Mouse (Mus musculus) embryonic facial prominence, embryonic 11.5 days (tissue): Measurements from ENCODE around the gene Tnfsf12. TPM values are rescaled to one million over a fixed set of nuclear protein-coding genes. Genes with fewer than 3 reads are reported as not detected.
A peak's percentile ranks its signal among the peaks of the same experiment; 100 is the strongest.

Experiments used
- ATAC-seq: fragments of 200-750 bp; cut with Nextera tagmentation; replicated peaks from 2 replicates; pipeline ENCODE4 v1.8.0; 2017; ENCODE audit warnings: low read depth; ENCODE audit not compliant: insufficient number of reproducible peaks, low FRiP score, low TSS enrichment
- DNase-seq: peaks from one replicate; pipeline ENCODE4 v3.0.0-alpha.2; 2015; ENCODE audit warnings: low spot score
- H3K27ac ChIP-seq: fragments of 300-500 bp; sonication (generic); replicated peaks from 2 replicates; pipeline ENCODE4 v1.5.1; 2014; ENCODE audit warnings: mild to moderate bottlenecking, low read depth, low read length, control low read depth
- H3K27me3 ChIP-seq: fragments of 300-500 bp; sonication (generic); 2 replicates; pipeline ENCODE4 v1.6.1; 2014; ENCODE audit warnings: mild to moderate bottlenecking, low read length, moderate library complexity, mixed read lengths; ENCODE audit not compliant: control insufficient read depth, insufficient read depth
- H3K36me3 ChIP-seq: fragments of 300-500 bp; sonication (generic); replicated peaks from 2 replicates; pipeline ENCODE4 v1.6.1; 2014; ENCODE audit warnings: low read depth, mild to moderate bottlenecking, low read length, moderate library complexity, mixed read lengths; ENCODE audit not compliant: control insufficient read depth, insufficient read depth
- H3K4me1 ChIP-seq: fragments of 300-500 bp; sonication (generic); 2 replicates; pipeline ENCODE4 v1.6.1; 2014; ENCODE audit warnings: low read length, mixed read lengths; ENCODE audit not compliant: control insufficient read depth, insufficient read depth
- H3K4me2 ChIP-seq: fragments of 300-500 bp; sonication (generic); 2 replicates; pipeline ENCODE4 v1.6.1; 2014; ENCODE audit warnings: low read depth, mild to moderate bottlenecking, control low read depth, low read length, moderate library complexity
- H3K4me3 ChIP-seq: fragments of 300-500 bp; sonication (generic); 2 replicates; pipeline ENCODE4 v1.5.1; 2014; ENCODE audit warnings: low read depth, low read length, control low read depth
- H3K9ac ChIP-seq: fragments of 300-500 bp; sonication (generic); replicated peaks from 2 replicates; pipeline ENCODE4 v1.6.1; 2014; ENCODE audit warnings: mild to moderate bottlenecking, control low read depth, low read length
- H3K9me3 ChIP-seq: fragments of 300-500 bp; sonication (generic); replicated peaks from 2 replicates; pipeline ENCODE4 v1.6.1; 2016; ENCODE audit warnings: mild to moderate bottlenecking, low read length, inconsistent platforms, mixed read lengths; ENCODE audit not compliant: control insufficient read depth
- WGBS: fragments of 180-500 bp; shearing (Covaris S2); extraction: QIAGEN DNeasy Blood & Tissue Kit; methylation state at CpG from one replicate; pipeline ENCODE4 v1.1.7; 2014; 5-methylcytosine and 5-hydroxymethylcytosine counted together
- polyA plus RNA-seq: library from polyadenylated mRNA; unstranded; fragments of >200 nt; fragmentation: Nextera tagmentation; extraction: Ambion mirVana; gene quantifications from 2 replicates; pipeline ENCODE4 v1.2.1, GENCODE M21; 2014

The Tnfsf12 gene
- polyA plus RNA-seq, 1 experiment from 2014 or later = 4.3 TPM

DNA sequence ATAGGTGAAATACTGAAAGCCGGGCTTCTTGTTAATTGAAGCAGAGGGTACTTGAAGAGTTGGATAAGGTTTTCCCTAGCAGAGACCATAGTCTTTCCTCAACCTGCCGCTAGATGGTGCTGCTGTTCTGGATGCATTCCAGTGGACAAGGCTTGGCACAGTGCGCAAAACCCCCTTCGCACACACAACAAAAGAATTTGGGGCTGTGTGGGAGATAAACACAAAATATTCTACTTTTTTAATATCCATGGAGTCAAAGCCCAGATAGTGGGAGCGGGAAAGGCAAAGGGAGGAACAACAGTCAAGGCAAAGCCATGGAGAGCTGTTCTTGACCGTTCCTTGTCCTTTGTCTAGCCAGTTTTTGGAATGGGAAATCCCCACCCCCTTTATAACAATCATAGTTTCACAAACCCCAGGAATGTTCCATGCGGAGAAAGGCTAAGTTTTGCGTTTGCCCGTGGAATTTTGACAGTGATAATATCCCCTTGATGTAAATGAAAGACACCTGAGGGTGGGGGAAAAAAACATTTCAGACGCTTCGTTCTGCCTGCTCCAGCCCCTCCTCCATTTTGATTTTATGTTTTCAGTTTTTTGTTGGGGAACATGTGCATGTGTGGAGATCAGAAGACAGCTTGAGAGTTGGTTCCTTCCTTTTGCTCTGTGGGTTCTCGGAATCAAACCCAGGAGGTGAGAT lies 12.7 kb downstream of the Tnfsf12 start:
- 21% methylated on average over 12 of the region's 12 CpGs for WGBS
- DNase-seq (peak; percentile 98), ATAC-seq (peak; percentile 45; the same call in 1 of the 2 replicates)
- Histone ChIP-seq H3K27ac (no peak overlapping the region), H3K9me3 (no peaks in the 10 kb centered on the region), H3K4me2 (no peak overlapping the region), H3K27me3 (no peaks in the 10 kb centered on the region), H3K36me3 (no peaks in the 10 kb centered on the region), H3K9ac (peak overlapping the region; percentile 10; the same call in 1 of the 2 replicates), H3K4me1 (no peaks in the 10 kb centered on the region; the same call in 1 of the 2 replicates), H3K4me3 (no peak overlapping the region)

- Histone ChIP-seq H3K4me1 (no peaks in the 10 kb centered on the region; the same call in 1 of the 2 replicates), H3K4me2 (peak overlapping the region; percentile 67), H3K27ac (peak overlapping the region; percentile 63), H3K27me3 (no peaks in the 10 kb centered on the region), H3K9me3 (no peaks in the 10 kb centered on the region), H3K4me3 (peak overlapping the region; percentile 75), H3K36me3 (no peaks in the 10 kb centered on the region), H3K9ac (peak overlapping the region; percentile 84)
- DNase-seq = no peak
- 27% methylated on average over 24 of the region's 24 CpGs for WGBS
- ATAC-seq = peak; percentile 7
Observed at GRCm38 (mm10) chr11:69682209-69682839, 13.3 kb downstream of the Tnfsf12 start.

GRCm38 (mm10) chr11:69681314-69682208 lies 14.1 kb downstream of the Tnfsf12 start, which contains the start of gene Senp3:
Gene Senp3, minus strand, starts transcription at chr11:69682084.
- under 1% methylated on average over 75 of the region's 80 CpGs for WGBS
- ATAC-seq = peak; percentile 93

DNA sequence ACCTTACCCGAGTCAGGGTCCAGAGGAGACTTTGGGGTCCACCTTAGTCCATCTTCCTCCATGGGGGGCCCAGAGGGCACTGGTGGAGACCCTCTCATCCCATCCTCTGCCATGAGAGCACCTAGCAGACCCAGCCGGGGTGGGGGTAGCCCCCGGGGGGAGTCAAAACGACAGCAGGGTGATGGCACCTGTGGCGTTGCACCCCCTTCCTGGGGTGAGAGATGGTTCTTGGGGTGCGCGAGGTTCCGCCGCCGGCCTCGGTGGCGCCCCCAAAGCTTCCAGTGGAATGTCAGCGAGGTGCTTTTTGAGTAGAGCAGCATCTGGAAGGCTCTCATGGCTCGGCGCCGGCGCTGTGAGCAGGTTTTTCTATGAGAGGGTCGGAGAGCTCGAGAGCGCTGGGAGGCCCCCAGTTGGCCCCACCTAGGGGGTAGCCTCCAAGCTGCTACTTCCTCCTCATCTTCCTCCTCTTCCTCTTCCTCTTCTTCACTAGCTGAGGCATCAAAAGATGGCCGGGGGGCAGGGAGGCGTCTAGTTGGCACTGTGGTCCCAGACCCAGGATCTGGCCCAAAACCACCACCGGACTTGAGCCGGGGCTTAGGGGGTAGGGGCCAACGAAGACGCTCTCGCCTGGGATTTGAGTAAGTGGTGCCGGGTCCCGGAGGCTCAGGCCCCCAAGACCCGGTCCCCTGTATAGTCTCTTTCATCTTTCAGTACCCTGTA lies 15.4 kb downstream of the Tnfsf12 start:
- ATAC-seq = no peak
- H3K4me2 ChIP-seq = peak overlapping the region; percentile 56
- DNase-seq = no peak
- no peak overlapping the region for H3K27ac ChIP-seq
- H3K27me3 ChIP-seq = no peaks in the 10 kb centered on the region
- no peaks in the 10 kb centered on the region for H3K9me3 ChIP-seq
- no peak overlapping the region; the same call in 1 of the 2 replicates for H3K9ac ChIP-seq
- H3K36me3 ChIP-seq = peaks cover 7% of the 10 kb centered on the region
- peak overlapping the region; percentile 75 for H3K4me3 ChIP-seq
- WGBS = 94% methylated on average over 30 of the region's 30 CpGs
- H3K4me1 ChIP-seq = no peaks in the 10 kb centered on the region; the same call in 1 of the 2 replicates

More at GRCm38 (mm10) chr11:69681314-69682208, 14.1 kb downstream of the Tnfsf12 start, which contains the start of gene Senp3:
- Histone ChIP-seq H3K4me3 (peak within 1 kb of the TSS; percentile 75), H3K27me3 (no peaks in the 10 kb centered on the region), H3K36me3 (peaks cover 2% of the 10 kb centered on the region), H3K27ac (peak within 1 kb of the TSS; percentile 63), H3K4me1 (no peaks in the 10 kb centered on the region; the same call in 1 of the 2 replicates), H3K9ac (peak within 1 kb of the TSS; percentile 84), H3K9me3 (no peaks in the 10 kb centered on the region), H3K4me2 (peak within 1 kb of the TSS; percentile 67)
- peak; percentile 98 for DNase-seq

- no peak overlapping the region for H3K27ac ChIP-seq
- H3K36me3 ChIP-seq = peaks cover 8% of the 10 kb centered on the region
- DNase-seq (no peak), ATAC-seq (no peak)
- no peaks in the 10 kb centered on the region; the same call in 1 of the 2 replicates for H3K4me1 ChIP-seq
- H3K9ac ChIP-seq = no peak overlapping the region
- no peak overlapping the region for H3K4me2 ChIP-seq
- no peaks in the 10 kb centered on the region for H3K9me3 ChIP-seq
- no peak overlapping the region for H3K4me3 ChIP-seq
- no peaks in the 10 kb centered on the region for H3K27me3 ChIP-seq
- WGBS = 100% methylated on average over 2 of the region's 2 CpGs
Observed at GRCm38 (mm10) chr11:69679144-69679543, 16.5 kb downstream of the Tnfsf12 start.

DNA sequence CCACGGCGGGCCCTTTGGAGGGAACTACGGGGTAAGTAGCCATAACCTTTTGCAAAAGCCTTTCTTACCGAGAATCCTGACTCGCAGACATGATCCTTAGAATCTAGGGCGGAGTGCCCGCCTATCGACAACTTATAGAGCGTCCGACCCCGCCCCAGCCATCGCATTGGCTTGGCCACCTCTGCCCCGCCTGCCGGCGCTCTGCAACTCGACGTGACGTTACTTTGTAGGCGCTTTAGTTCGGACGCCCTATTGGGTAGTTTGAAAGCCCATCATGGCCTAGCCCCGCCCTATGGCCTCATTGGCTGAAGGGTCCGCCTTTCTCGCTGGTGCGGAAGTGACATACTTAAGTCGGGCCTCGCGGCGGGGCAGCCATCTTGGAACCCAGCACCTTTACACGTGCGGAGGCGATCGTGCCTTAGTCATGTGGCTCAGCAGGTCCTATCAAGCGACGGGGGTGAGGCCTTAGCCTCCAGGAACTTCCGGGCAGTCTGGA lies 23.4 kb downstream of the Tnfsf12 start, which contains the start of gene Eif4a1:
Gene Eif4a1, minus strand, starts transcription at position 213 of the 496 bp plus-strand sequence.
- peak within 1 kb of the TSS; percentile 94 for H3K4me3 ChIP-seq
- peak within 1 kb of the TSS; percentile 87 for H3K4me2 ChIP-seq
- no peaks in the 10 kb centered on the region for H3K4me1 ChIP-seq
- DNase-seq (peak; percentile 100), ATAC-seq (peak; percentile 97)
- H3K9me3 ChIP-seq = no peaks in the 10 kb centered on the region
- peaks cover 26% of the 10 kb centered on the region for H3K36me3 ChIP-seq
- H3K27me3 ChIP-seq = no peaks in the 10 kb centered on the region
- peak within 1 kb of the TSS; percentile 93 for H3K27ac ChIP-seq
- peak within 1 kb of the TSS; percentile 99 for H3K9ac ChIP-seq
- WGBS = under 1% methylated on average over 36 of the region's 36 CpGs

DNA sequence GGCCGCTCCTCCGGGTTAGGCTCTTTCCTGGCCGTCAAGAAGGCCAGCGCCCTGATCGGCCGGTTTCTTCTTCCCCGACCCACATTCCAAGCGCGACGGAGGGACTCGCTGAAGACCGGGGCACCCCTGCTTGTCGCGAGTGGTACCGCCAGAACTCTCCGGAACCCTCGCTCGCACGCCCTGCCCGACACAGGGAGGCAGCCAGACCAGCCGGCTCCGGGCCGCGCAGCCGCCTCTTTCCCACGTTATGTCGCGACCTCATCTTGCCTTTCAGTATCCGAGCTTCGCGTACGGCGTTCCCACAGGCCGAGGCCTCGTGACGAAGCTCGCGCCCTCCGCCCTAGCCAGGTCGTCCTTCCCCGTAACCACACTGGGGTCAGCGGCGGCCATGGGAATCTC lies 23.9 kb downstream of the Tnfsf12 start:
- Histone ChIP-seq H3K36me3 (peaks cover 26% of the 10 kb centered on the region), H3K4me3 (peak overlapping the region; percentile 94), H3K9me3 (no peaks in the 10 kb centered on the region)

More for the DNA sequence above, 23.9 kb downstream of the Tnfsf12 start:
- WGBS = under 1% methylated on average over 43 of the region's 43 CpGs
- Histone ChIP-seq H3K27me3 (no peaks in the 10 kb centered on the region), H3K9ac (peak overlapping the region; percentile 99), H3K4me1 (no peaks in the 10 kb centered on the region), H3K4me2 (peak overlapping the region; percentile 87), H3K27ac (peak overlapping the region; percentile 93)
- no peak for DNase-seq
- peak; percentile 2; the same call in 1 of the 2 replicates for ATAC-seq
